Mouse (Mus musculus) brain, embryonic 14.5 days (tissue): Measurements from ENCODE around the gene Rbfox3.

Experiments used
- CTCF ChIP-seq: fragments of 200-500 bp; IDR thresholded peaks from 2 replicates; pipeline ENCODE4 v1.5.1; 2012; ENCODE audit warnings: inconsistent platforms, mild to moderate bottlenecking, moderate library complexity, borderline replicate concordance; ENCODE audit not compliant: insufficient read depth, insufficient read length; ENCODE audit errors: extremely low read depth
- POLR2A ChIP-seq: fragments of 200-500 bp; IDR thresholded peaks from 2 replicates; pipeline ENCODE4 v1.6.1; 2012; ENCODE audit warnings: mild to moderate bottlenecking, inconsistent platforms, borderline replicate concordance; ENCODE audit not compliant: poor library complexity, insufficient read depth, insufficient read length, severe bottlenecking; ENCODE audit errors: extremely low read depth

- TF ChIP-seq CTCF (no peak), POLR2A (no peak)
Observed at GRCm38 (mm10) chr11:118494001-118494737, 417.2 kb downstream of the Rbfox3 start.
